In genomic region chr8:125446236-125446635, GRCm38 (mm10) we compare ENCODE assay signal across 21 mouse cellular contexts.
DNase-seq lines count a peak whose midpoint lies in the region; ATAC-seq and TF ChIP-seq lines count a peak whose summit lies in the region.
"Had no signal": no experiment of that assay in that cellular context is flagged by ENCODE, and none has a peak within 500 bp of the region (broad histone marks: within the 10 kb centered on the region; RNA-seq: fewer than 3 reads in every experiment).

No protein-coding gene starts in this region.

- TF ChIP-seq EP300 in liver, postnatal 0 days (IDR thresholded peaks at IDR 0.05; ENCODE audit: low read depth) = no peak

- peaks cover 70% of the 10 kb centered on the region for H3K4me1 ChIP-seq in heart, embryonic 10.5 days
- H3K4me1 ChIP-seq in heart, embryonic 15.5 days (replicated peaks) = peaks cover 47% of the 10 kb centered on the region
- H3K4me1 ChIP-seq in liver, postnatal 0 days (ENCODE audit: insufficient read depth) = peaks cover 8% of the 10 kb centered on the region
- H3K4me1 ChIP-seq in liver, embryonic 12.5 days = 0 out of 2 replicates have a peak, but pooled peaks cover 5% of the 10 kb centered on the region
- H3K4me1 ChIP-seq: forebrain, embryonic 15.5 days; hindbrain, embryonic 15.5 days had no signal

- H3K9me3 ChIP-seq in heart, embryonic 10.5 days = no peaks in the 10 kb centered on the region
- H3K9me3 ChIP-seq in heart, embryonic 15.5 days (replicated peaks) = no peaks in the 10 kb centered on the region
- H3K9me3 ChIP-seq in liver, postnatal 0 days (ENCODE audit: low read length) = no peaks in the 10 kb centered on the region
- H3K9me3 ChIP-seq in liver, embryonic 12.5 days (replicated peaks) = no peaks in the 10 kb centered on the region
- H3K9me3 ChIP-seq: embryonic facial prominence, embryonic 12.5 days; forebrain, embryonic 15.5 days; hindbrain, embryonic 15.5 days had no signal

- intact Hi-C loops in heart, postnatal 10 days (cut with DNase I) = loop anchor here (5.0 kb wide), 1 partner anchor 121 kb away; the partner anchor contains the start of gene Sipa1l2
- intact Hi-C loops in heart, postnatal 25 days (cut with DNase I) = loop anchor here (10.0 kb wide), 1 partner anchor 419 kb away; no protein-coding TSS in a partner anchor

- no peak for ATAC-seq in heart, embryonic 15.5 days (replicated peaks; ENCODE audit: insufficient number of reproducible peaks, insufficient read depth, low FRiP score, low read depth)
- peak; percentile 40; the same call in 1 of the 2 replicates for ATAC-seq in liver, postnatal 0 days
- ATAC-seq in liver, embryonic 12.5 days = no peak
- ATAC-seq: CD4-positive, CD25-positive, alpha-beta regulatory T cell, adult 4 months; forebrain, embryonic 15.5 days; intestine, embryonic 16.5 days had no signal

- H3K4me2 ChIP-seq in heart, embryonic 15.5 days = no peak overlapping the region
- no peak overlapping the region for H3K4me2 ChIP-seq in liver, postnatal 0 days (ENCODE audit: low read depth, low read length)
- no peak overlapping the region for H3K4me2 ChIP-seq in liver, embryonic 12.5 days
- H3K4me2 ChIP-seq: embryonic facial prominence, embryonic 12.5 days; forebrain, embryonic 15.5 days; hindbrain, embryonic 15.5 days had no signal

- 80% methylated on average over 4 of the region's 4 CpGs for WGBS in heart, embryonic 10.5 days
- 76% methylated on average over 4 of the region's 4 CpGs for WGBS in heart, embryonic 15.5 days
- 63% methylated on average over 4 of the region's 4 CpGs for WGBS in liver, postnatal 0 days (ENCODE audit: insufficient replicate concordance)
- WGBS in liver, embryonic 12.5 days (ENCODE audit: insufficient replicate concordance) = 71% methylated on average over 4 of the region's 4 CpGs

- H3K36me3 ChIP-seq in heart, embryonic 10.5 days = peaks cover 77% of the 10 kb centered on the region
- peaks cover 43% of the 10 kb centered on the region for H3K36me3 ChIP-seq in heart, embryonic 15.5 days
- H3K36me3 ChIP-seq in liver, postnatal 0 days (replicated peaks; ENCODE audit: insufficient read depth, low read length) = 0 out of 2 replicates have a peak, but pooled peaks cover 3% of the 10 kb centered on the region
- H3K36me3 ChIP-seq in liver, embryonic 12.5 days = peaks cover 6% of the 10 kb centered on the region; the same call in 1 of the 2 replicates
- H3K36me3 ChIP-seq: G1E had no signal

- no peaks in the 10 kb centered on the region for H3K27me3 ChIP-seq in heart, embryonic 10.5 days (ENCODE audit: insufficient read depth, poor library complexity, severe bottlenecking)
- H3K27me3 ChIP-seq in heart, embryonic 15.5 days = no peaks in the 10 kb centered on the region
- H3K27me3 ChIP-seq in liver, postnatal 0 days (ENCODE audit: insufficient read depth, low read length) = no peaks in the 10 kb centered on the region
- no peaks in the 10 kb centered on the region for H3K27me3 ChIP-seq in liver, embryonic 12.5 days (replicated peaks)
- H3K27me3 ChIP-seq: embryonic facial prominence, embryonic 12.5 days; forebrain, embryonic 15.5 days; hindbrain, embryonic 15.5 days had no signal

- no peak overlapping the region for H3K9ac ChIP-seq in heart, embryonic 15.5 days
- H3K9ac ChIP-seq in liver, postnatal 0 days (replicated peaks) = no peak overlapping the region
- no peak overlapping the region for H3K9ac ChIP-seq in liver, embryonic 12.5 days
- H3K9ac ChIP-seq: embryonic facial prominence, embryonic 12.5 days; forebrain, embryonic 15.5 days; hindbrain, embryonic 15.5 days had no signal

- DNase-seq in adrenal gland, adult (ENCODE audit: inconsistent age in 2 of 2, low spot score in 1 of 2) = peak; percentile 41 to 75
- DNase-seq in adrenal gland, postnatal 4 days (ENCODE audit: low spot score in 2 of 2) = no peak
- DNase-seq in heart, embryonic 10.5 days (ENCODE audit: low spot score) = no peak
- DNase-seq in heart, postnatal 10 days = no peak
- DNase-seq in heart, postnatal 25 days (ENCODE audit: low spot score) = no peak
- no peak for DNase-seq in liver, postnatal 0 days
- DNase-seq: B cell, adult 2 months; cerebellum, adult 11-12 months; cerebellum, adult 9-10 months; cerebellum, postnatal 25 days; gastrocnemius, postnatal 36 days; heart, postnatal 36 days; kidney, adult 2 months had no signal

- no peak overlapping the region for H3K4me3 ChIP-seq in heart, embryonic 10.5 days
- no peak overlapping the region for H3K4me3 ChIP-seq in heart, embryonic 15.5 days
- H3K4me3 ChIP-seq in liver, postnatal 0 days (ENCODE audit: low read depth, low read length) = no peak overlapping the region
- H3K4me3 ChIP-seq in liver, embryonic 12.5 days = no peak overlapping the region
- H3K4me3 ChIP-seq: embryonic facial prominence, embryonic 12.5 days; forebrain, embryonic 15.5 days; hindbrain, embryonic 15.5 days had no signal

- no peak for TF ChIP-seq CTCF in liver, postnatal 0 days (IDR thresholded peaks at IDR 0.05; ENCODE audit: low read depth)

- H3K27ac ChIP-seq in heart, embryonic 10.5 days = peak overlapping the region; percentile 67; the same call in 1 of the 2 replicates
- H3K27ac ChIP-seq in heart, embryonic 15.5 days = peak overlapping the region; percentile 90; the same call in 1 of the 2 replicates
- no peak overlapping the region for H3K27ac ChIP-seq in liver, postnatal 0 days (ENCODE audit: low read depth)
- H3K27ac ChIP-seq in liver, embryonic 12.5 days = no peak overlapping the region
- H3K27ac ChIP-seq: embryonic facial prominence, embryonic 12.5 days; forebrain, embryonic 15.5 days; hindbrain, embryonic 15.5 days had no signal

Comparison
In these comparisons a context has a peak if more than half of its experiments do, and no peak if none do; other contexts are left out.
1. DNase-seq: peak in adrenal gland, adult (2 of 2); none in adrenal gland, postnatal 4 days (0 of 2), heart, embryonic 10.5 days (single experiment), heart, postnatal 10 days (0 of 2), heart, postnatal 25 days (single experiment) and liver, postnatal 0 days (single experiment).
2. H3K27ac ChIP-seq: peak in heart, embryonic 10.5 days (single experiment) and heart, embryonic 15.5 days (single experiment); none in liver, postnatal 0 days (single experiment) and liver, embryonic 12.5 days (single experiment).